Mouse (Mus musculus) heart, adult 2 months (tissue): ENCODE measurements around the gene Ky.

Source experiments
- EP300 ChIP-seq: fragments of 200-500 bp; IDR thresholded peaks from 2 replicates; pipeline ENCODE4 v1.6.1; 2011; ENCODE audit warnings: low read depth, low read length, control low read depth; ENCODE audit not compliant: insufficient read depth
- POLR2A ChIP-seq: fragments of 200-500 bp; IDR thresholded peaks from 2 replicates; pipeline ENCODE4 v1.6.1; 2011; ENCODE audit warnings: mild to moderate bottlenecking, low read depth, low read length, control low read depth; ENCODE audit not compliant: insufficient read depth

DNA sequence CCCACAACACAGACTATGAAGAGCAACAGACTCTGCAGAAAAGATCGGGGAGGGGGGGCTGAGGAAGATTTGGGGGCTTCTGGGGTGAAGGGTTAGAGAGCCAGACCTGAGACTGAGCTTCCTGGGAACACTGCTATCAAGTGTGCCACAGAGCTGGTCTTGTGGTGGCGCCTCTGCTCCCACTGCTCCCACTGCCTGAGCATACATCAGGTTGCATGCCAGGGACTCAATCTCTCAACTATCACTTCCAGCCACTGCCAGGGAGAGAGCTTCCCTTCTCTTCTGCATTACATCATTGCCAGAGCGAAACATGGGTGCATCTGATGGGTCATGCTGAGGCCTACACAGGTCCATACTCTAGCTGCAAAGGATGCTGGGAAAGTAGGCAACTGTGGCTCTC, 2.8 kb downstream of the Ky start:
- TF ChIP-seq EP300 (no peak), POLR2A (no peak)
